Mouse (Mus musculus) megakaryocyte-erythroid progenitor cell, adult 5-6 weeks (primary cell): ENCODE measurements around the gene Ifna15. TPM values are rescaled to one million over a fixed set of nuclear protein-coding genes. Genes with fewer than 3 reads are reported as not detected.
"Not testable (repeated sequence)": the region's sequence is repeated elsewhere in the genome, so short reads cannot be mapped to it uniquely, and the experiment has no call there.

ENCODE experiments used
- ATAC-seq: replicated peaks from 2 replicates; pipeline ENCODE4 v1.8.0; 2016; ENCODE audit warnings: mild to moderate bottlenecking, inconsistent platforms; ENCODE audit not compliant: severe bottlenecking, poor library complexity, low FRiP score, low TSS enrichment
- total RNA-seq, 2 experiments: library from RNA; stranded (forward) in 1 of 2; stranded (reverse) in 1 of 2; fragments of 200-1000, 215-1000 nt in 1 of 2; fragments of >200 nt in 1 of 2; fragmentation: Nextera tagmentation in 1 of 2; gene quantifications; 2 replicates each; pipeline ENCODE4 v1.2.3; 2014 to 2017

The Ifna15 gene
- not detected in 2 replicates for total RNA-seq (2014; fragmentation: Nextera tagmentation)
- not detected in 2 replicates for total RNA-seq (2017)

GRCm38 (mm10) chr4:88558145-88558544, at the start of gene Ifna15:
Ifna15 (minus strand) TSS chr4:88558245.
- ATAC-seq: not testable (repeated sequence)

- ATAC-seq: no peak
Observed at GRCm38 (mm10) chr4:88603276-88603675, 45.2 kb upstream of the Ifna15 start, which contains the start of gene Ifna12. Ifna12 (minus strand) TSS chr4:88603376.

GRCm38 (mm10) chr4:88592285-88592684, 34.2 kb upstream of the Ifna15 start, which contains the start of gene Ifna9:
Ifna9 (minus strand) TSS chr4:88592385.
- no peak for ATAC-seq

GRCm38 (mm10) chr4:88571698-88572097, 13.7 kb upstream of the Ifna15 start, which contains the start of gene Ifna14:
Ifna14 (minus strand) TSS chr4:88571798.
- no peak for ATAC-seq

GRCm38 (mm10) chr4:88561791-88562190, 3.7 kb upstream of the Ifna15 start:
- ATAC-seq: no peak

GRCm38 (mm10) chr4:88550161-88550945, 7.7 kb downstream of the Ifna15 start:
- ATAC-seq: peak; percentile 99

- ATAC-seq: no peak
Observed at GRCm38 (mm10) chr4:88547986-88548385, 10.1 kb downstream of the Ifna15 start.

GRCm38 (mm10) chr4:88543649-88544234, 14.3 kb downstream of the Ifna15 start:
- ATAC-seq: peak; percentile 93

GRCm38 (mm10) chr4:88537328-88537727, 20.7 kb downstream of the Ifna15 start:
- ATAC-seq: peak; percentile 20; the same call in 1 of the 2 replicates

GRCm38 (mm10) chr4:88536640-88537039, 21.4 kb downstream of the Ifna15 start:
- no peak for ATAC-seq

GRCm38 (mm10) chr4:88535742-88536141, 22.3 kb downstream of the Ifna15 start:
- peak; percentile 91 for ATAC-seq

- no peak for ATAC-seq
Observed at GRCm38 (mm10) chr4:88534903-88535302, 23.1 kb downstream of the Ifna15 start.

GRCm38 (mm10) chr4:88533499-88533898, 24.5 kb downstream of the Ifna15 start:
- no peak for ATAC-seq

- ATAC-seq: no peak
Observed at GRCm38 (mm10) chr4:88530892-88531291, 27.2 kb downstream of the Ifna15 start.

GRCm38 (mm10) chr4:88530271-88530670, 27.8 kb downstream of the Ifna15 start:
- ATAC-seq: no peak

- peak; percentile 79 for ATAC-seq
Observed at GRCm38 (mm10) chr4:88526379-88527049, 31.5 kb downstream of the Ifna15 start.

GRCm38 (mm10) chr4:88525393-88525792, 32.7 kb downstream of the Ifna15 start:
- no peak for ATAC-seq

GRCm38 (mm10) chr4:88523241-88523640, 34.8 kb downstream of the Ifna15 start:
- ATAC-seq: peak; percentile 80

GRCm38 (mm10) chr4:88522674-88523073, 35.4 kb downstream of the Ifna15 start, which contains the start of gene Ifnb1:
Ifnb1 (minus strand) TSS chr4:88522774.
- ATAC-seq: no peak

GRCm38 (mm10) chr4:88517957-88518356, 40.1 kb downstream of the Ifna15 start:
- no peak for ATAC-seq
